Mouse (Mus musculus) spleen, postnatal 14 days (tissue): ENCODE measurements around the gene Srrd.
"Not testable (repeated sequence)": the region's sequence is repeated elsewhere in the genome, so short reads cannot be mapped to it uniquely, and the experiment has no call there.

Experiments
- DNase-seq, 2 experiments: peaks; one replicate each; pipeline ENCODE4 v3.0.0; 2021 to 2022; ENCODE audit warnings: low spot score in 2 of 2

Srrd gene

GRCm38 (mm10) chr5:112319343-112319742, 23.5 kb downstream of the Srrd start:
- DNase-seq: not testable (repeated sequence)

GRCm38 (mm10) chr5:112317328-112317727, 25.5 kb downstream of the Srrd start:
- no peak for DNase-seq

GRCm38 (mm10) chr5:112316468-112316867, 26.4 kb downstream of the Srrd start:
- no peak for DNase-seq

GRCm38 (mm10) chr5:112313222-112313885, 29.5 kb downstream of the Srrd start:
- no peak for DNase-seq

GRCm38 (mm10) chr5:112305842-112306241, 37.0 kb downstream of the Srrd start:
- no peak for DNase-seq

DNA sequence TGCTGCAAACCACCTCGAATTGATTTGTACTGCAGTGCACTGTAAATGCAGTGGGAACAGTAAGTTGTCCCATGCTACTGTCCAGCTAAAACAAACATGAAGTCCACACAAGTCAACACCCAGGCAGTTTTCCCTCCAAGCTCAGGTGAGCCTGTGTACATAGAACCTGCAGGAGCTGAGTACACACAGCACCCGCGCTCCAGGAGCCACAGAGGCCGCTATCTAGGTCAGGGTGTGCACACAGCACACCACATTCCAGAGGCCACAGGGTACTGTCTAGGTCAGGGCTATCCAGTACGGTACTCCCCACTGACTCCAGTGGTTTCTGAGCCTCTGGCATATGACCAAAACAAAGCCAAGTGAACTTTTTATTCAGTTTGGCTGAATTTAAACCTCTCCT, 40.5 kb downstream of the Srrd start:
- DNase-seq: no peak

DNA sequence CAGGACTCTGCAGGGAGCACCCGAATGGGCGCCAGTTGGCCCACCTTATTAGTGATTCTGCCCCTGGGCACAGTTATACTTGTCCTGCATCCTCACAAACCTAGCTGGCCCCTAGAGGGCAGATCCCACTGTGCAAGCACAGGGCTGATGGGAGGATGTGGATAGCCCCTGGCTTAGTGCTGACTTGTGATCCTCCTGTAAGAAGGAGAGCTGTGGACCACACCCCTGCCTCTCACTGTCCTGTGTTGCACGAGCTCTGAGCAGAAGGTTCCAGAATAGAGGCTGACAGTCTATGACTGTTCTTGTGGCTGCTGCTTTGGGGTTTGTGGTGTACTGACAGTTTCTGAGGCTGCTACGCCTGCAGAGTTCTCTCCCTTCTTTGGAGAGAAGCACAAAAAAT, 41.1 kb downstream of the Srrd start:
- DNase-seq: no peak

DNA sequence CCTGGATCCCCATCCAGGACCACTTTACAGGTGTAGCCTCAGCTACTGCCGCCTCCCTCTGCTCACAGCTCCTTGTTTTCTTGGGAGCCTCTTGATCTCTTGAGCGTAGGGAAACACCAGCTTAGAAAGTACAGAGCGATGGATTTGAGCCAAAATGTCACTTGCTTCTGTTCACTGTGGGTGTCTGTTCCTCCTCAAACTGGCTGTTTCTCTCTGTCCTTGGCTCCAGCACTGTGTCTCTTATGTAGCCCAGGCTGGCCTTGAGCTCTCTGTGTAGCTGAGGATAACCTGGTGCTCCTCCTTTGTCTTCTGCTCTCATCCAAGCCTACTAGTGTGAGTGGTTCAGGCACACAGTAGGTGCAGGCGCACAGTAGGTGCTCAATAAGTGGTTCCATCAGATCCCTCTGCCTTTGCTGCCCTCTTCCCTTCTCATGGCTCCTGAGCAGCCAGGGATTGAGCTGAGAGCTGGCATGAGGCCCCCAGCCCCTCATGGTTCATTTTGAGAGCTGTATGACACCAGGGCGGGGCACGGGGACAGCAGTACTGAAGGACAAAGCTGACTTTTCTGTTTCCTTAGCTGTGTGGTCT, 42.0 kb downstream of the Srrd start:
- DNase-seq: no peak

- DNase-seq: no peak
These were observed 42.7 kb downstream of the Srrd start for GRCm38 (mm10) chr5:112300112-112300511.

DNA sequence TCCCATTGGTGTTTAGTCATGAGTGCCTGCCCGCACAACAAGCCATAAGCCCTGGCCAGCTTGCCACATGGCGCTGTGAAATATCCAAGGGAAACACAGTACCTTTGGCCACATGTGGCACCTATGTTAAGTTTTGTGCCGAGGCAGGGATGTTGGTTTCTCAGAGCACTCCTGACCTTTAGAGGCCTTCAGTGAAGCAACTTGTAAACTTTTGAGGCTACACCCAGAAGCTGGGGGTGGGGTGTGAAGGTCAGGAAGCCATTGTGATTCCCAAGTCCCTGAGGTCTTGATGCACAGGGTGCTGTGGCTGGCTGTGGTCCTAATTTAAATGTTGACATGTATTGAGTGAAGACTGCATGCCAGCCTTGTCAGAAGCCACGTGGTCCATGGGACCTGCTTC, 43.4 kb downstream of the Srrd start:
- no peak for DNase-seq

DNA sequence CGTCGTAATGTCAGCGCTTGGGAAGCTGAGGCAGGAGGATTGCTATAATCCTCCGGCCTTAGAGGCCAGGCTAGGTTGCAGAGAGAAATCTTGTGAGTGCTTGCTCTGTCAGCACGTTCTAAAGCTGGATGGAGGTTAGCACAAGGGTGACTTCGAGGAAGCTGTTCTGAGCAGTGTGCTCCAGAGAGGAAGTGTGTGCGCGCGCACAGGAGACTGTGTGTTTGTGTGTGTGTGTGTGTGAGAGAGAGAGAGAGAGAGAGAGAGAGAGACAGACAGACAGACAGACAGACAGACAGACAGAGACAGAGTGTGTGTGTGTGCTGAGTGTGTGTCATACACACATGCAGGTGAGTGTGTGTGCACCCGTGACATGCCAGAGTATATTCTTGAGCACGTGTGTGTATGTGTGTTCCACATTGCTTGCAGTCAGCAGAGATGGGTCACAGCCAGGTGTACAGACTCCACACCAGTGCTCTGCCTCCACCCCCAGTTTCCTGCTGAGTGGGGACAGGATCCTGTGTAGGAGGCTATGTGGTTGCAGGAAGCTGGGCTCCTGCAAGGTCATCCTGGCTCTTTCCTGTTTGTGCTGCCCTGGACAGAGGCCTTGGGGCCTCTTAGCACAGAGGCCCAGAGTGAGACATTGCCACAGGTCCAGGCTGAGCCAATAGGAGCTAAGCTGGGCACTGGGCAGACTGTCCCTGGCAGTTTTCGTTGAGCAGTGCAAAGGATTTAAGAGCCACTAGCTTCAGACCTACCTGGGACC, 44.4 kb downstream of the Srrd start:
- DNase-seq: no peak

DNA sequence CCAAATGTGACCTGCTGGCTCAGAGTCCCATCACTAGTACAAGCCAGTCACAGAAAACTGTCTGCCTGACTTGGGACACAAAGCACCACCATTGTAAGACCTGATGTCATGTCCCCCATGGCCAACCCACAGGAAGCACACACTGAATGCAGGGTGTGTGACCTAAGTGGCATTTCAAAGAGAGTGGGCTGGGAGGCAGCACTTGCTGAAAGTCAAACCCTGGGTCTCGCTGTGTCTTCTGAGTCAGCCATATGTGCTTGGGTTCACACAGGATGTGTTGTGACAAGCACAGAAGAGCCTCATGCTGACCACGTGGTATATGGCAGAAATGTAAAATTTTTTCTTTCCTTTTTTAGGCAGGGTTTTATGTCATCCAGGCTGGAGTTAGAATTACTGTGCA, 45.6 kb downstream of the Srrd start:
- DNase-seq: no peak

DNA sequence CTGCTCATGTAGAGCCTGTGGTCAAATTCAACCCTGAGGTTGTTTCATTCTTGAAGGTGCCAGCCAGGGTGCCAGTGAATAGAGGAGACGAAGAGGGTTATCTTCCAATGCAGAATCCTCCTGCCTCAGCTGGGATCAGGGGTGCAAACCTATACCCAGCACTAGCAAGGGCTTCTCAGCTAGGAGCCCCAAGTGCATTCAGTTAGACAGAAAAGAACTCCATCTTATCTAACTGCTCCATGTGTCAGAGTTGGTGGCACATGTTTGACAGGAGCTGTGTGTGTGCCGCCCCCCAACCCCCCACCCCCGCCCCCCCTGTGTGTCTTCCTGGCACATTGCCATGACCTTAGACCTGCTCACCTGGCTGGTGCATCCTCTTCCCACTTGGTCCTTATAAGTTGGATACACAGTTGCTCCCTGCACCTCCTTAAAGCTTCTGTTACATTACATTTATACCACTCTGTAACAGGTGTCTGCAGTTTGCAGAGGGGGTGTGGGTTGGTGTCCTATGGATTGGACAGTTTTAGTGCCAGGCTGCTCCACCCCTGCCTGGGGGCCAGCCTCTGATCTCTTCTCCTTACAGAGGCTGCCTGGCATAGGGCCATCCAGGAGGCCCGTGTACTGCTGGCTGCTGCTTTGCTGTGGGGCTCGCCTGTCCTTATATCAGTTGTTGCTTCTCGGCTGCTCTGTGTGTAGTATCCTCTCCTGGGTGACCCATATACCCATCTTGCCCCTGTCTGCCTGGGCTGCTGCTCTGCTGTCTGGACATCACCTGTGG, 46.2 kb downstream of the Srrd start:
- DNase-seq: no peak

DNA sequence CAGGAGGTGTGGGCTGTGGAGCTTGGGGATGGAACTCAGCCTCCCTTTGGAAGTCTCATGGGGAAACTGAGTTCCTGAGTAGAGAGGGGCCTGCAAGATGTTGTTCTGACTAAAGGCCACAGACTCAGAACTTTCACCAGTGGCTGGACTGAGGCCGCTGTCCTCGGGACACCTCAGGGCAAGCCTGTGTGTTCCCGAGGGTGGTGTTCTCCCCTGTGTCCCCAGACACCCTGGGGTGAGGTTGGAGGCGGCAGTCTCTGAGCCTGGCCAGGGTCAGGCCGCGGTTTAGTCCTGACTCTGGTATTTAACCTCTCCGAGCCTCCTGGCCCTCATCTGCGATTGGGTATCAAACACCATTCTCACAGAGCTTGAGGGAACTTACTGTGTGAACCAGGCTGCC, 47.3 kb downstream of the Srrd start:
- no peak for DNase-seq

DNA sequence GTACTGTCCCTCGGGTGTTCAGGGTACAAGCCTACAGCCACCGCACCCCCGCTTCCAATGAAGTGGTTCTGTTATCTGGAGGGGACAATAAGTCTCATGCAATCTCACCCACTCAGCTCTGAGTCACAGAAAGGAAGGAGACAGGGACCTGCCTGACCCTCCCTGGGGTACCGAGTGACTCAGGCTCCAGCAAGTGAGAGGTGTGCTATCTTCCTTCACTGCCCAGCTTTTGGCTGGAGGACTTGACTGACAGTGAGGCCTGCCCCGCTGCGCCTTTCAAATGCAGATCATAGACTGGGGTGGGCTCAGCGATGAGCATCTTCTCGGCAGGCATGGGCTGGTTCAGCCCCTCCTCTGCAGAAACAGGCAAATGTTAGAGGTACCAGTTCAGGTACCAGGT, 47.7 kb downstream of the Srrd start:
- no peak for DNase-seq

DNA sequence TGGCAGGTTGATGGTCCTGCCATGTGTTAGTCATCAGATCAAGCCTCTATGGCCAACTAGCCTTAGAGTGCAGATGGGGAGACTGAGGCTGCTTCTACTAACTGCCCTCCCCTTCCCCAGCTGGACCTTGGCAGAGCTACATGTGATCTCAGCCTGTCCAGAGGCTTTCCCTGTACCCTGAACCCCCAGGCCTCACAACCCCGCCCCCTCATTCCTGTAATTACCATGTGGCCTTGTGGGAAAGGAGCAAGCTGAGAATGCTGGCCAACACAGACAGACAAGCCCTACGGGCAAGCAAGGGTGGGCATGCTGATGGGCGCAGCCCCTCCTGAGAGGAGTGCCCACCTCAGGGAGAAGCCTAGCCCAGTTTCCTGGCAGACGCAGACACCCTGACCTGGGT, 48.1 kb downstream of the Srrd start:
- DNase-seq: no peak

DNA sequence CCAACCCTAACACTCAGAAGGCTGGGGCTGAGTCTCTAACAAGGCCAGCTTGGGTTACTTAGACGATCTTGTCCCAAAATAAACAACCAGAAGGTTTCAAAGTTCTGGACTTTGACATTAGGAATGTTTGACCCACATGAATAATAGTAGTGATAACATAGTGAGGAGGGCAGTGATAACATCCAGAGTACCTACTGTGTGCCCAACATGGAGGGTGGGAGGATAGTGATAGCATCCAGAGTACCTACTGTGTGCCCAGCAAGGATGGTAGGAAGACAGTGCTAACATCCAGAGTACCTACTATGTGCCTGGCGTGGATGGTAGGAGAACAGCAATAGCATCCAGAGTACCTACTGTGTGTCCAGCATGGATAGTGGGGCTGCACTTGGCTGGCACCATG, 49.0 kb downstream of the Srrd start:
- no peak for DNase-seq

GRCm38 (mm10) chr5:112292343-112292980, 50.4 kb downstream of the Srrd start:
- DNase-seq: no peak

- DNase-seq: peak in 1 of 2 experiments; percentile 31
These were observed 51.0 kb downstream of the Srrd start for GRCm38 (mm10) chr5:112291866-112292265.

DNA sequence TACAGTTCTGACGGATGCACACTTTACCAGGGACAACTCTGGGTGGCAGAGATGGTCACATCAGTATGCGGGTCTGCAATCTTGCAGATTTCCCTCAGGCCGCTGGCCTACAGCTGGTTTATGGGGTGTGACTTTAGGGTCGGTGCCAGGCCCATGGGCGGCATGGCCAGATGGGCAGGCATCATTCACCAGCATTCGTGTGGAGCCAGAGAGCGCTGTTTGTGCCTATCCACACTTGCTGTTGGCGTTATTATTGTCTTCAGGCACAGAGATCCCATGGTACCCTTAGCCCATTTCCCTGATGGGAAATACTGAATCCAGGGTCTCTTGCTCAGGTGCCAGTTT, 52.3 kb downstream of the Srrd start:
- no peak for DNase-seq

DNA sequence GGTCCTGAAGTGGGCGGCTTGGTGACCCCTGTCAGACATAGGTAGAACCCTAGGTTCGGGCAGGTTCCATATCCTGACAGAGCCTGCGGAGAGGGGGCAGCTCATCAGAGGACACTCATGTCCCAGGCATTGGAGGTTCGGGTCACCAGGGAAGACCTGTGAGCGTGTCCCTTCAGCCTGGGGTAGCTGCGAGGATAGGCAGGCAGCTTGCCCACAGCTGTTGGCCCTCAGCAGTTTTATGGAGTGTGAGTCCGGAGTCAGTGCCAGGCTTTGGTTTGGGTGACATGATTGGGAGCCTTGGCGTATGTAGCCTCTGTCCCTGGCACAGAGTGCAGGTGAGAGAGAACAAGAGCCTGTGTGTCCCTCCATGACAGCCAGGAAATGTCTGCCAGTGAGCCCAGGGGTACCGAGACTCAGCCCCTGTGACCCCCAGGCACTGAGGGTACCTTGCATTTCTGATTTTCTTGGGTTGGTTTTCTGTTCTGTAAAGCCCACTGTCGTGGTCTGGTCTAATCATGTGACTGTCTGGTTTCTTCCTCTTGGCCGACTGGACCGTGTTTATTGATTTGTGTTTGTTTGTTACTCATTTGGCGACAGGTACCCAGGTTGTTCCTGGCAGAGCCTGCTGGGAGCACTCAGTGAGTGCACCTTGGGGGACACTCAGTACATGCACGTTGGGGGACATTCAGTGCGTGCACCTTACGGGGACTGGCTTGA, 52.9 kb downstream of the Srrd start:
- no peak for DNase-seq
